Mouse (Mus musculus) midbrain, embryonic 13.5 days (tissue): ENCODE measurements at regions not wholly inside any gene's neighbourhood (a gene's known extent, or its start where the extent isn't known, plus 50 kb on each side); places are given as distances from the start of the nearest gene placed in this dataset.

ENCODE experiments used
- ATAC-seq: fragments of 200-750 bp; cut with Nextera tagmentation; 2 replicates; pipeline ENCODE4 v1.8.0; 2017; ENCODE audit warnings: mild to moderate bottlenecking, moderate TSS enrichment, moderate library complexity
- H3K27ac ChIP-seq: fragments of 300-500 bp; sonication (generic); 2 replicates; pipeline ENCODE4 v1.5.1; 2015; ENCODE audit warnings: inconsistent platforms, mild to moderate bottlenecking, moderate library complexity
- H3K27me3 ChIP-seq: fragments of 300-500 bp; sonication (generic); 2 replicates; pipeline ENCODE4 v1.6.1; 2015; ENCODE audit warnings: mild to moderate bottlenecking, inconsistent platforms
- H3K36me3 ChIP-seq: fragments of 300-500 bp; sonication (generic); 2 replicates; pipeline ENCODE4 v1.6.1; 2015; ENCODE audit warnings: mild to moderate bottlenecking, inconsistent platforms
- H3K4me1 ChIP-seq: fragments of 300-500 bp; sonication (generic); replicated peaks from 2 replicates; pipeline ENCODE4 v1.6.1; 2015; ENCODE audit warnings: inconsistent platforms
- H3K4me2 ChIP-seq: fragments of 300-500 bp; sonication (generic); replicated peaks from 2 replicates; pipeline ENCODE4 v1.6.1; 2015; ENCODE audit warnings: moderate library complexity, mild to moderate bottlenecking, inconsistent platforms
- H3K4me3 ChIP-seq: fragments of 300-500 bp; sonication (generic); replicated peaks from 2 replicates; pipeline ENCODE4 v1.5.1; 2015; ENCODE audit warnings: mild to moderate bottlenecking, inconsistent platforms
- H3K9ac ChIP-seq: fragments of 300-500 bp; sonication (generic); replicated peaks from 2 replicates; pipeline ENCODE4 v1.6.1; 2015; ENCODE audit warnings: mild to moderate bottlenecking, inconsistent platforms
- H3K9me3 ChIP-seq: fragments of 300-500 bp; sonication (generic); 2 replicates; pipeline ENCODE4 v1.6.1; 2016; ENCODE audit warnings: mild to moderate bottlenecking, inconsistent platforms
- WGBS: fragments of 180-500 bp; shearing (Covaris S2); methylation state at CpG from one replicate; pipeline ENCODE4 v1.1.7; 2015; 5-methylcytosine and 5-hydroxymethylcytosine counted together

DNA sequence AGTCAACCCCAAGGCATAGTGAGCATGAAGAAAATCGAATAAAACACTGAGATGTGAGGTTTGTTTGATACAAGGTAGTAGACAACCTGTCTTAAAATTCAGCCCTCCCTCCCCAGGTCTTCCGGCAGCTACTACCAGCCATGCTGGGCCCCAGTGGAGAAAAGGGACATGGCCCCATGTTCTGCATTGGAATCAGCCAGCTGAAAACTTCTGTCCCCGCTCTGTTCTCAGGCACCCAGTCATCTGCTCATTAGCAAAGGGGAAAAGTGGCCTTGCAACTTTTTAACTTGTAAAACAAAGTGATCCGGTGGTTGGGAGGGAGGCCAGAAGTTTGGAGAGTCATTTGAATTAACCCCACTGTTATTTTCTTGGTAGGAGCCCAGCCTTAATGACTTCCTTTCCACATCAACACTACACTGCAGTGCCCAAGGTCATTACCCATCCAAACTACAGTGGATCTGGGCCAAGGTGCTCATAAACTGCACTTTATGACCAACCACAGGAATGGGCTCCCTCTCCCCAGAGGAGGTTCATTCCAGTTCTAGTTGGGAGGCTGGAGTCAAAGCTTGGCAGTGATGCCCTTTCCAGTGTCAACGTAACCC, 143.5 kb downstream of the Npy start:
- H3K4me3 ChIP-seq: no peak overlapping the region
- no peak overlapping the region for H3K9ac ChIP-seq
- no peaks in the 10 kb centered on the region for H3K36me3 ChIP-seq
- H3K4me1 ChIP-seq: no peaks in the 10 kb centered on the region
- no peak for ATAC-seq
- H3K27ac ChIP-seq: no peak overlapping the region
- H3K9me3 ChIP-seq: no peaks in the 10 kb centered on the region
- WGBS: 80% methylated on average over 5 of the region's 5 CpGs
- no peaks in the 10 kb centered on the region for H3K27me3 ChIP-seq
- H3K4me2 ChIP-seq: no peak overlapping the region

DNA sequence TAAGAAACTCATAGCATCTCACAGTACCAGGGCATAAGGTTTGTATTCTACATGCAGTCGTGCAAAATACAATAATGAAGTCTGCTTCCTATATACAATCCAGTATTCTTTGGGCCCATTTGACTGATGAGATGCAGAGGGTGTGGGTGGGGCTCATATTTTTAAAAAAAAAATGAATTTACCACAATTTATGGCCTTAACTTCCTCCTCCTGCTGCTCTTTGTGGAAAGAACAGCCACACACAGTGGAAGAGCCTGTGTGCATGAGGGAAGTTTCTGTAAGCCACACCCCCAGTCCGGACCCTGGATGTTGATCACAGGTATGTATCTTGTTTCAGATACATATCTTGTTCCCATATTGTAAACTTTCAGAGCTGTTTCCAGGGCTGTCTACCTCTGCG, 143.5 kb upstream of the Mpp6 start:
- H3K4me2 ChIP-seq: no peak overlapping the region
- 96% methylated on average over 3 of the region's 3 CpGs for WGBS

DNA sequence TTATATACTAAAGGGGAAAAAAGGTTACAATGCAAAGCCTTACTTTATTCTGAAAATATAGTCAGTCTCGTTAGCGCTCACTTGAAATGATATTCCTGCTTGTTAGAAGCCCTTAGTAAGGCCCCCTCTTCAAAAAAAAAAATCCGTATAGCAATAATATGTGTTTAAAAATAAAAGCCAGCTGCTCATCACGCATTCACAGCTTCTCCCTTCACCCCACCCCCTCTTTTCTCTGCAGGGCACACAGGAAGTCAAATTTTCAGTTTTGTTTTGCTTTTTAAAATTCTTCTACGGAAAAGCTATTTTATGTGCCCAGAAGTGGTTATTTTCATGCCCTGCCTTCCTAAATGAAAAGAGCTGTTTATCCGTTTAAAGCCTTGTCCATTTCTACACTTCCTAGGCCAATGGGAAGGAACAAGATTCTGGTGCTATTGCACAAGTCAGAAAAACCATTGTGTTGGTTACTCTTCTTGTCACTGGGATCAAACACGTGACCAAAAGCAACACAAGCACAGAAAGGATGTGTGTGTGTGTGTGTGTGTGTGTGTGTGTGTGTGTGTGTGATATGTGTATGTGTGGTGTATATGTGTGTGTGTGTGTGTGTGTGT, 136.7 kb upstream of the Mpp6 start:
- Histone ChIP-seq H3K4me3 (no peak overlapping the region), H3K27me3 (no peaks in the 10 kb centered on the region), H3K9me3 (no peaks in the 10 kb centered on the region), H3K4me1 (peaks cover 6% of the 10 kb centered on the region), H3K9ac (no peak overlapping the region), H3K36me3 (no peaks in the 10 kb centered on the region), H3K27ac (no peak overlapping the region), H3K4me2 (no peak overlapping the region)
- WGBS: 79% methylated on average over 7 of the region's 7 CpGs
- no peak for ATAC-seq

More for the DNA sequence above, 143.5 kb upstream of the Mpp6 start:
- no peak for ATAC-seq
- no peaks in the 10 kb centered on the region for H3K9me3 ChIP-seq
- H3K27ac ChIP-seq: no peak overlapping the region
- H3K36me3 ChIP-seq: no peaks in the 10 kb centered on the region
- H3K4me3 ChIP-seq: no peak overlapping the region
- H3K27me3 ChIP-seq: no peaks in the 10 kb centered on the region
- no peak overlapping the region for H3K9ac ChIP-seq
- no peaks in the 10 kb centered on the region for H3K4me1 ChIP-seq

DNA sequence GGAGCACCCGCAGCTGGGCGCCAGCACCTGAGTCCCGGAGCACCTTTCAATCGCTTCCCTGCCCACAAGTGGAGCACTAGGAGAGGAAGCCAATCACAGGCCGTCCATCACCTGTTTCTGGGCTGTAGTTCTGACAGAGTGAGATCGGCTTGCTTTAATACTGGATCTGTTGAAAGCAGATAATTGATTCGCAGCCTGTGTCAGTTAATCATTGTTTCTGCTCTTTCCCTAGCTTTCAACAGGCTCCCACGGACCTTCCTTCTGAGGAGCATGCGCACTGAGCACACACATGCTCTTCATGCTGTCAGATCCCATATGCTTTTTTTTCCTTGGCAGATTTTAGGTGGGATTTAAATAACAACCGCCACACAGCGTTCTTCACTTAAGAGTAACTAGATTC, 132.3 kb upstream of the Mpp6 start:
- H3K9me3 ChIP-seq: no peaks in the 10 kb centered on the region
- H3K27ac ChIP-seq: no peak overlapping the region
- no peak overlapping the region for H3K4me3 ChIP-seq
- no peaks in the 10 kb centered on the region for H3K36me3 ChIP-seq
- H3K4me1 ChIP-seq: peaks cover 14% of the 10 kb centered on the region
- H3K27me3 ChIP-seq: no peaks in the 10 kb centered on the region
- H3K9ac ChIP-seq: no peak overlapping the region
- 62% methylated on average over 11 of the region's 11 CpGs for WGBS
- H3K4me2 ChIP-seq: peak overlapping the region; percentile 22; the same call in 1 of the 2 replicates
- no peak; the same call in 1 of the 2 replicates for ATAC-seq

DNA sequence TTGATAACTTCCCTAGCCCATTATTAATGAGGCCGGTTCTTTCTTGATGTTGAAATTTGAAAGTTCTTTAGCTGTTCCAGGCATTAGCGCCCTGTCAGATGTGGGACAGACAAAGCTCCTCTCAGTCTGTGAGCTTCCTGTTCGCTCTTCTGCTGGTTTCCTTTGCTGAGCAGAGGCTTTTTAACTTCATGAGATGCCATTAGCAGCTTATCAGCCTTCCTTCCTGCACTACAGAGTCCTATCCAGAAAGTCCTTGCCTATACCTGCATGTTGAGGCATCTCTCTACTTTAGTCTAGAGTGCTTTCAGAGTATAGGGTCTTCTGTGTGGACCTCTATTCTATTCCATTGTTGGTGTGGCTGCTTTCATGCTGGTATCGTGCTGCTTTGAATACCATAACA, 126.3 kb upstream of the Mpp6 start:
- Histone ChIP-seq H3K27ac (no peak overlapping the region), H3K4me1 (peaks cover 17% of the 10 kb centered on the region), H3K4me3 (no peak overlapping the region), H3K9me3 (no peaks in the 10 kb centered on the region), H3K4me2 (no peak overlapping the region), H3K36me3 (no peaks in the 10 kb centered on the region), H3K9ac (no peak overlapping the region), H3K27me3 (no peaks in the 10 kb centered on the region)
- 63% methylated on average over 4 of the region's 4 CpGs for WGBS
- ATAC-seq: no peak

DNA sequence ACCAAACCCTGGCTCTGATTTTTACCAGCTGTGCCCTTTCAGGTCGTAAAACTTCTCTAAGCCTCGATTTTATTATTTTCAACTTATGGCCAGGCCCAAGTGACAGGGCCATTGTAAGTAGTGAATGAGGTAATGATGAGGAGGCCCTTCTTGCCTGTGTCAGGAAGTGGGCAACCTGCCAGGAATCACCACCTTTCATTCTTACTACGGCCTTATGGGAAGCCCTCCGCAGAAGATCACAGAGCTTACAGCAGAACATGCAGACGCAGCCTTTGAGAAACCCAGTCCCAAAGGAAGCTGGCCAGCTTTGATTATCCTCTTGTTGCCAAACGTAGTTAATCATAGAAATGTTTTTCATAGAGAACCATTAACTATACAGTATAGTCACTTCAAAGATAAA, 124.9 kb upstream of the Mpp6 start:
- 36% methylated on average over 6 of the region's 6 CpGs for WGBS
- ATAC-seq: 0 out of 2 replicates have a peak, but pooled peaks have one; percentile 62
- no peak overlapping the region for H3K4me3 ChIP-seq
- no peak overlapping the region for H3K9ac ChIP-seq
- H3K27ac ChIP-seq: no peak overlapping the region
- H3K4me2 ChIP-seq: no peak overlapping the region
- no peaks in the 10 kb centered on the region for H3K36me3 ChIP-seq
- H3K9me3 ChIP-seq: no peaks in the 10 kb centered on the region
- no peaks in the 10 kb centered on the region for H3K27me3 ChIP-seq
- H3K4me1 ChIP-seq: peaks cover 12% of the 10 kb centered on the region

DNA sequence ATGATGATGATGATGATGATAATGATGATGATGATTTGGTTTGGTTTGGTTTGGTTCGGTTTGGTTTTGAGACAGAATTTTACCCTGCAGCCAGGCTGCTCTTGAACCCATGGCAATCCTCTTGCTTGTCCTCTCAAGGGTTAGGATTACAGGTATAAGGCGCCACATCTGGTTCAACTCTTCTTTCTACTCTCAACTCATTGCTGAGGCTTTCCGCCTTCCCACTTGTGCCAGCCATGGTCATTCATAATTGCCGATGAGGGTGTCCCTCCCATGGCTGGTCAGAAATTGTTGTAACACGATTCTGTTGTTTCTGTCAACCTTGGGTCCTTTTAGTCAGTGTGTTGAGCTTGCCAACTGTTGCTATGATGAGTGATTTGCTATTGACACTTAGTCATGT, 122.9 kb upstream of the Mpp6 start:
- no peak for ATAC-seq
- H3K4me2 ChIP-seq: no peak overlapping the region
- H3K9ac ChIP-seq: no peak overlapping the region
- H3K4me3 ChIP-seq: no peak overlapping the region
- no peaks in the 10 kb centered on the region for H3K27me3 ChIP-seq
- H3K9me3 ChIP-seq: no peaks in the 10 kb centered on the region
- WGBS: 93% methylated on average over 5 of the region's 5 CpGs
- H3K4me1 ChIP-seq: peaks cover 16% of the 10 kb centered on the region
- no peaks in the 10 kb centered on the region for H3K36me3 ChIP-seq
- no peak overlapping the region for H3K27ac ChIP-seq

DNA sequence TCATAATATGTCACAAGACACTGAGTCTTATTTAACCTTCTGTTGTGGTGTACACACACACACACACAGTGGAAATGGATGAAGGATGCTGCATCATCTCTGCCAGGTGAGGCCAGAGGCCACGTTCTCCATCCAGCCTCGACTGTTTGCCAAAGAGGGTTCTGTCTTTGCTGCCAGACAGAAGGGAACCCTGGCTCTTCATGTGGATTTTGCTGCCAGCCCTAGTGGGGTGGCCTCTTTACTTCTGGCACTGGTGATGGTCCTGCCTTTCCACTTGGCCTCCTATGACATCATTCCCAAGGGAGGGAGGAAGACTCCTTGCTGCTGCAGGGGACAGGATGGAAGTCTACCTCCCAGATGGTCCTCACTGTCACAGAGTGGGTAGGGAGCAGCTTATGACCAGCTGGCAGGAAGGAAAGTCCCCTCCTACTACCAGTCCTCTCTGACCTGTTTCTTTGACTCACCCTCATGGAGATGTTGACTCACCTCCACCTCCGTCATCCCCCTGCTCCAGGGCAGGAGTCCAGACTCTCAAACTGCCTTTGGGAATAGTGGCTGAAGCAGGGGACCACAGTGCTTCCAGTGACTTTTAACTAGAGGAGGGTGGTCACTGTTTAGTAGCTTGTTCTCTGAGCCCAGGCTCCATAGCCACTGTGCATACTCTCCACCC, 122.4 kb upstream of the Mpp6 start:
- no peak overlapping the region for H3K9ac ChIP-seq
- H3K4me1 ChIP-seq: peaks cover 16% of the 10 kb centered on the region
- no peaks in the 10 kb centered on the region for H3K9me3 ChIP-seq
- no peak overlapping the region for H3K4me2 ChIP-seq
- no peak for ATAC-seq
- WGBS: 90% methylated on average over 3 of the region's 3 CpGs
- no peak overlapping the region for H3K27ac ChIP-seq
- no peaks in the 10 kb centered on the region for H3K36me3 ChIP-seq
- no peak overlapping the region for H3K4me3 ChIP-seq
- no peaks in the 10 kb centered on the region for H3K27me3 ChIP-seq

DNA sequence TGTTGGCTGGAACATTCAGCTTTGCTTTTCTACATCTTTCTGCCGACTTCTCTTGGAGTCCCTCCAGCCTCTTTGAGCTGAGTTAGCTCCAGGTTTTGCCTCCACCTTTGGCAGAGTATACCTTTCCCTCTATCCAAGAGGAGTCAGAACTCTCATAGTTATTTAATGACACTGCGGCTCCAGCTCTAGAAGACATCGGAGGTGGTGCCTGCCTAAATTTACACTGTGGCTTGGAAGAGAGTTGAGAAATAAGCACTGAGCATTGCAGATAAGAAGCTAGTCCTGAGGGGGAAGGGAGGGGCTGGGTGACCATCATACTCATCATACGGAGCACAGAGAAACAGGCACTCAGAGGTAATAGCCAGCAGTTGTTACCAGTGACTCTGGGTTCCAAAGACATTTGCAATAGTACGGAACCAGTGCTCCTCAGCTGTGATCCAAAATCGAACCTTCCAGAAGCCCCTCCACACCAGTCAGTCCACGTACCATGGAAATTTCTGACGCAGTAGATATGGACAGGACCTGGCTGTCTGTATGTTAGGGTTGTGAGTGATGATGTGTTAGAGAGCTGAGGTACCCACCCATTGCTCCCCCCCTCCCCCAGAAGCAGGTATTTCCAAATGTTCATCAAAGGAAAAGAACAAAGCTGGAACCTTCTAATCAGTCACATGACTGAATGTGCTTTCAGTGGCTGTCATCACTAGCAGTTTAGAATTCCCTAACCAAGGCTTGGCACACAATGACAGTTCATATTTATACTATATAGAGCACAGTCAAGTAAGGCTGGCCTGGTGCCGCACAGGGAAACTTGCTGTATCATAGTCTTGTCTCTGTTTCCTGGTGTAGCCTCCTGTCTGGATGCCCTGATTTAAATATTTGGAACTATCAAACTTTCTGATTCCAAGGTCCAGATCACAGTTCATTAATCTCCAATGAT, 120.2 kb upstream of the Mpp6 start:
- Histone ChIP-seq H3K27ac (no peak overlapping the region), H3K36me3 (no peaks in the 10 kb centered on the region), H3K4me3 (no peak overlapping the region), H3K4me2 (no peak overlapping the region), H3K9me3 (no peaks in the 10 kb centered on the region), H3K4me1 (peaks cover 12% of the 10 kb centered on the region), H3K27me3 (no peaks in the 10 kb centered on the region), H3K9ac (no peak overlapping the region)
- 95% methylated on average over 9 of the region's 9 CpGs for WGBS
- ATAC-seq: no peak

DNA sequence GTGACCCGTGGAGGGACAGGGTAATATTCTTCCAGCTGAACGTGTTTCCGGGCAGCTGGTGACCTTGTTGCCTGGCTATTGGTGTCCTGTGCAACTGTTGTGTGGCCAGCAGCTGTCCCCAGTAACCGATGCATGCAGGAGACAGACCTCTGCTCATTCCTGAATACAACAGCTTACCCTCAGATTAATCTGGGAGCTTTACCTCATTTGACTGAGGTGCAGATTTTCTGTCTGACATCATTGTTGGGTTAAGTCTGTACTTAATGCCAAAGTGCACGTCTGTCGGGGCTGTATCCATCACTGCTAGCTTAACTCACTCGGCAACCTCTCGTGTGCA, 119.6 kb upstream of the Mpp6 start:
- peaks cover 6% of the 10 kb centered on the region for H3K4me1 ChIP-seq
- H3K4me3 ChIP-seq: no peak overlapping the region
- H3K36me3 ChIP-seq: no peaks in the 10 kb centered on the region
- no peaks in the 10 kb centered on the region for H3K9me3 ChIP-seq
- H3K4me2 ChIP-seq: no peak overlapping the region
- WGBS: 41% methylated on average over 8 of the region's 8 CpGs
- H3K27me3 ChIP-seq: no peaks in the 10 kb centered on the region
- H3K9ac ChIP-seq: no peak overlapping the region
- no peak overlapping the region for H3K27ac ChIP-seq
- no peak for ATAC-seq

DNA sequence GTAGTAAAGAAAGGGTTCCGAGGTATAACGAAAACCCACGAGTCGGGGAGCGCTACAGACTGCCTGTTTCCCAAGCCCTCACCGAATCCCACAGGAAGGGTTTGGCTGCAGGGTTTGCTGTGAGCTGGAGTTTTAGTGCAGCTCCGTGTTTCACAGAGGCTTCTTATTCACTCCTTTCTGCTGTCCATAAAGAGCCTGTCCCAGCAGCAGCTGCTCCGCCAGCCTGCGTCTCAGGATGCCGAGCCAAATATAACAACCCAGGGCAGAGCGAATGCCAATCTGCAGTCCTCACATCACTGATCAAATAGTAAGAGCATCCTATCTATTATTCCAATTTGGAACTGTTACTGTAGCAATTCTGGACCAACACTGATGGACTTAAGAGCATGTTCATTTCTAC, 110.7 kb upstream of the Mpp6 start:
- ATAC-seq: no peak
- no peak overlapping the region for H3K27ac ChIP-seq

DNA sequence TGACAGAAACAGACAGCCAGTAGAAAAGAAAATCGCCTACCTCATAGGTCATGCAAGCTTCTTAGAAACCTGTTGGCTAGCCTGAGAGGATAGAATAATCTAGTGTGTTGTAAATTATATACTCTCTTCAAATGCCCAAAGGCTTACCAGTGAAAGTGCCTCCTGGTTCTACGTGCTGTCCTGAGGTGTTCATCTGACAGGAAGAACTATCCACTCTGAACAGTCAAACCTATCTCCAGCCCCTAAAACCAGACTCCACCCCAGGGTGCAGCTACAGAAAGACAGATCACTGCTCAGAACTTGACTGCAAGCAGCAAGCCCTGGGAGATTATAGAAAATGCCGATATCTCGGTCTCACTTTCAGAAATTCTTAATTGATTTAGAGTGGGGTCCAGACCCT, 102.0 kb upstream of the Mpp6 start:
- H3K4me2 ChIP-seq: no peak overlapping the region
- no peaks in the 10 kb centered on the region for H3K27me3 ChIP-seq
- whole genome bisulfite sequencing: 85% methylated on average over 4 of the region's 4 CpGs
- no peaks in the 10 kb centered on the region for H3K36me3 ChIP-seq
- no peaks in the 10 kb centered on the region for H3K9me3 ChIP-seq
- no peaks in the 10 kb centered on the region for H3K4me1 ChIP-seq
- H3K27ac ChIP-seq: no peak overlapping the region
- no peak overlapping the region for H3K9ac ChIP-seq
- no peak for ATAC-seq
- H3K4me3 ChIP-seq: no peak overlapping the region

More for the DNA sequence above, 110.7 kb upstream of the Mpp6 start:
- no peaks in the 10 kb centered on the region for H3K9me3 ChIP-seq
- no peak overlapping the region for H3K4me3 ChIP-seq
- no peaks in the 10 kb centered on the region for H3K27me3 ChIP-seq
- H3K4me2 ChIP-seq: no peak overlapping the region
- H3K4me1 ChIP-seq: no peaks in the 10 kb centered on the region
- no peaks in the 10 kb centered on the region for H3K36me3 ChIP-seq
- WGBS: 81% methylated on average over 11 of the region's 11 CpGs
- H3K9ac ChIP-seq: no peak overlapping the region
